16 mouse cellular contexts compared by ENCODE assay signal in the genomic region with DNA sequence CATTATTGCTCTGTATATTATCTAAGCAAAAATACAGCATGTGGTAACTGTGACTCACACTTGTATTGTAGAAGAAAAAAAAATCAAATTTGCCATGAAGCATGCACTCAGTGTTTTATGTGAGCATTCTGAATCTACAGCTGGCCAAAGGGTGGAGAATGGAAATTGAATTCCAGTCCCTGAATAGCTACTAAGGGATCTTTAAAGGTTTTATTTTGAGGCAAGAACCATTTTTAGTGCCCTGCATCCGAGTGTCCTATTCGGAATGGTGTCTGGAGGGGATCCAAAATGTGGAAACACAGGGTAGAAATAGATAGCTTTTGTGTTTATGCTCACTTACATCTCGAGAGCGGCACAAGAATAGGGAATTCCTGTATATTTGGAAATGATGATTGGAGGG.
"Had no signal": no experiment of that assay in that cellular context is flagged by ENCODE, and none has a peak within 500 bp of the region (broad histone marks: within the 10 kb centered on the region; RNA-seq: fewer than 3 reads in every experiment).

No protein-coding gene starts in this region.

- H3K27ac ChIP-seq: kidney, postnatal 0 days; layer of hippocampus, adult 2 months; liver, embryonic 13.5 days; lung, embryonic 15.5 days; macrophage; midbrain, embryonic 15.5 days; neural tube, embryonic 13.5 days had no signal

- DNase-seq: kidney, adult 9 months; kidney, postnatal 4 days; liver; liver, embryonic 13.5 days; liver, postnatal 0 days; lung, postnatal 14 days; right cerebral cortex, postnatal 14 days; thymus, postnatal 14 days had no signal

- ATAC-seq: liver, postnatal 0 days; midbrain, embryonic 15.5 days had no signal

- H3K4me2 ChIP-seq: liver, embryonic 13.5 days; lung, embryonic 15.5 days; midbrain, embryonic 11.5 days; midbrain, embryonic 15.5 days; neural tube, embryonic 13.5 days had no signal

- H3K4me1 ChIP-seq: liver, embryonic 13.5 days; lung, embryonic 15.5 days; megakaryocyte, embryonic 14.5 days; midbrain, embryonic 15.5 days; neural tube, embryonic 13.5 days had no signal

- H3K9ac ChIP-seq: liver, embryonic 13.5 days; liver, postnatal 0 days; lung, embryonic 15.5 days; midbrain, embryonic 15.5 days; neural tube, embryonic 13.5 days had no signal

- H3K4me3 ChIP-seq: layer of hippocampus, adult 2 months; liver, embryonic 13.5 days; lung, embryonic 15.5 days; megakaryocyte, embryonic 14.5 days; midbrain, embryonic 15.5 days; neural tube, embryonic 13.5 days had no signal

- H3K36me3 ChIP-seq: liver, embryonic 13.5 days; lung, embryonic 15.5 days; midbrain, embryonic 15.5 days; neural tube, embryonic 13.5 days had no signal

- H3K9me3 ChIP-seq: liver, embryonic 13.5 days; lung, embryonic 15.5 days; midbrain, embryonic 15.5 days; neural tube, embryonic 13.5 days had no signal

- H3K27me3 ChIP-seq: liver, embryonic 13.5 days; lung, embryonic 15.5 days; midbrain, embryonic 15.5 days; neural tube, embryonic 13.5 days had no signal
